Mouse (Mus musculus) kidney, embryonic 15.5 days (tissue): Measurements from ENCODE around the gene Glo1. TPM values are rescaled to one million over a fixed set of nuclear protein-coding genes. Genes with fewer than 3 reads are reported as not detected.

ENCODE experiments used
- ATAC-seq: fragments of 200-750 bp; cut with Nextera tagmentation; replicated peaks from 2 replicates; pipeline ENCODE4 v1.8.0; 2017; ENCODE audit warnings: moderate TSS enrichment; ENCODE audit not compliant: low FRiP score
- H3K27ac ChIP-seq: fragments of 300-500 bp; sonication (generic); 2 replicates; pipeline ENCODE4 v1.5.1; 2015; ENCODE audit warnings: mild to moderate bottlenecking, inconsistent platforms
- H3K27me3 ChIP-seq: fragments of 300-500 bp; sonication (generic); 2 replicates; pipeline ENCODE4 v1.6.1; 2015; ENCODE audit warnings: inconsistent platforms
- H3K36me3 ChIP-seq: fragments of 300-500 bp; sonication (generic); 2 replicates; pipeline ENCODE4 v1.6.1; 2015; ENCODE audit warnings: inconsistent platforms
- H3K4me1 ChIP-seq: fragments of 300-500 bp; sonication (generic); 2 replicates; pipeline ENCODE4 v1.6.1; 2015; ENCODE audit warnings: inconsistent platforms
- H3K4me2 ChIP-seq: fragments of 300-500 bp; sonication (generic); 2 replicates; pipeline ENCODE4 v1.6.1; 2015; ENCODE audit warnings: moderate library complexity, mild to moderate bottlenecking, inconsistent platforms
- H3K4me3 ChIP-seq: fragments of 300-500 bp; sonication (generic); replicated peaks from 2 replicates; pipeline ENCODE4 v1.5.1; 2015; ENCODE audit warnings: mild to moderate bottlenecking, inconsistent platforms
- H3K9ac ChIP-seq: fragments of 300-500 bp; sonication (generic); 2 replicates; pipeline ENCODE4 v1.6.1; 2015; ENCODE audit warnings: mild to moderate bottlenecking, inconsistent platforms
- H3K9me3 ChIP-seq: fragments of 300-500 bp; sonication (generic); replicated peaks from 2 replicates; pipeline ENCODE4 v1.6.1; 2016; ENCODE audit warnings: inconsistent platforms
- WGBS: fragments of 180-500 bp; shearing (Covaris S2); methylation state at CpG from one replicate; pipeline ENCODE4 v1.1.7; 2015; ENCODE audit warnings: mixed read lengths; 5-methylcytosine and 5-hydroxymethylcytosine counted together
- polyA plus RNA-seq: library from polyadenylated mRNA; unstranded; fragments of >200 nt; fragmentation: Nextera tagmentation; extraction: Ambion mirVana; gene quantifications from 2 replicates; pipeline ENCODE4 v1.2.1, GENCODE M21; 2015

Gene Glo1
- polyA plus RNA-seq, 1 experiment from 2014 or later, result 221 TPM

GRCm38 (mm10) chr17:30575121-30575904 lies 51.4 kb downstream of the Glo1 start:
- Histone ChIP-seq H3K4me2 (peak overlapping the region; percentile 85), H3K9me3 (no peaks in the 10 kb centered on the region), H3K9ac (peak overlapping the region; percentile 63), H3K27me3 (no peaks in the 10 kb centered on the region), H3K27ac (peak overlapping the region; percentile 92), H3K36me3 (no peaks in the 10 kb centered on the region), H3K4me3 (peak overlapping the region; percentile 92), H3K4me1 (peaks cover 30% of the 10 kb centered on the region)
- 6% methylated on average over 35 of the region's 35 CpGs for WGBS
- ATAC-seq, result 0 out of 2 replicates have a peak, but pooled peaks have one; percentile 12

- Histone ChIP-seq H3K27ac (0 out of 2 replicates have a peak overlapping the region, but pooled peaks have one; percentile 0), H3K4me2 (peak overlapping the region; percentile 85), H3K36me3 (no peaks in the 10 kb centered on the region), H3K27me3 (no peaks in the 10 kb centered on the region), H3K4me3 (peak overlapping the region; percentile 92), H3K9me3 (no peaks in the 10 kb centered on the region), H3K4me1 (peaks cover 35% of the 10 kb centered on the region), H3K9ac (no peak overlapping the region)
- WGBS, result 68% methylated on average over 8 of the region's 8 CpGs
- ATAC-seq, result no peak
Measured at GRCm38 (mm10) chr17:30574783-30575075, 51.9 kb downstream of the Glo1 start.

- Histone ChIP-seq H3K4me1 (peaks cover 35% of the 10 kb centered on the region), H3K9ac (no peak overlapping the region), H3K4me3 (no peak overlapping the region), H3K9me3 (no peaks in the 10 kb centered on the region), H3K27me3 (no peaks in the 10 kb centered on the region), H3K27ac (0 out of 2 replicates have a peak overlapping the region, but pooled peaks have one; percentile 0), H3K36me3 (no peaks in the 10 kb centered on the region), H3K4me2 (peak overlapping the region; percentile 85; the same call in 1 of the 2 replicates)
- no peak for ATAC-seq
- WGBS, result 48% methylated on average over 8 of the region's 8 CpGs
Measured at GRCm38 (mm10) chr17:30573990-30574782, 52.5 kb downstream of the Glo1 start.

- no peak; the same call in 1 of the 2 replicates for ATAC-seq
- H3K27me3 ChIP-seq, result no peaks in the 10 kb centered on the region
- H3K36me3 ChIP-seq, result no peaks in the 10 kb centered on the region
- H3K9ac ChIP-seq, result no peak overlapping the region
- no peaks in the 10 kb centered on the region for H3K9me3 ChIP-seq
- H3K27ac ChIP-seq, result no peak overlapping the region
- WGBS, result 35% methylated on average over 3 of the region's 3 CpGs
- H3K4me3 ChIP-seq, result no peak overlapping the region
- peaks cover 29% of the 10 kb centered on the region for H3K4me1 ChIP-seq
- H3K4me2 ChIP-seq, result no peak overlapping the region
Measured at GRCm38 (mm10) chr17:30570971-30571370, 55.7 kb downstream of the Glo1 start.

- Histone ChIP-seq H3K9me3 (no peaks in the 10 kb centered on the region), H3K27ac (no peak overlapping the region), H3K36me3 (no peaks in the 10 kb centered on the region), H3K4me2 (peak overlapping the region; percentile 20; the same call in 1 of the 2 replicates), H3K9ac (no peak overlapping the region), H3K4me1 (peaks cover 26% of the 10 kb centered on the region), H3K4me3 (no peak overlapping the region), H3K27me3 (no peaks in the 10 kb centered on the region)
- 30% methylated on average over 8 of the region's 8 CpGs for WGBS
- 0 out of 2 replicates have a peak, but pooled peaks have one; percentile 62 for ATAC-seq
Measured at GRCm38 (mm10) chr17:30570173-30570572, 56.5 kb downstream of the Glo1 start.

- no peaks in the 10 kb centered on the region for H3K36me3 ChIP-seq
- no peak overlapping the region for H3K27ac ChIP-seq
- peaks cover 13% of the 10 kb centered on the region for H3K4me1 ChIP-seq
- ATAC-seq, result no peak
- H3K27me3 ChIP-seq, result no peaks in the 10 kb centered on the region
- H3K4me2 ChIP-seq, result no peak overlapping the region
- H3K4me3 ChIP-seq, result no peak overlapping the region
- H3K9ac ChIP-seq, result no peak overlapping the region
- no peaks in the 10 kb centered on the region for H3K9me3 ChIP-seq
Measured at GRCm38 (mm10) chr17:30568473-30568872, 58.2 kb downstream of the Glo1 start.

GRCm38 (mm10) chr17:30564971-30565370 lies 61.7 kb downstream of the Glo1 start:
- WGBS, result 77% methylated on average over 7 of the region's 7 CpGs
- no peak overlapping the region for H3K4me2 ChIP-seq

GRCm38 (mm10) chr17:30564407-30564806 lies 62.3 kb downstream of the Glo1 start:
- no peak for ATAC-seq
- H3K4me2 ChIP-seq, result no peak overlapping the region
- no peaks in the 10 kb centered on the region for H3K36me3 ChIP-seq
- 84% methylated on average over 3 of the region's 3 CpGs for WGBS
- H3K27ac ChIP-seq, result no peak overlapping the region
- no peak overlapping the region for H3K9ac ChIP-seq
- no peaks in the 10 kb centered on the region for H3K9me3 ChIP-seq
- no peaks in the 10 kb centered on the region for H3K4me1 ChIP-seq
- no peaks in the 10 kb centered on the region for H3K27me3 ChIP-seq
- H3K4me3 ChIP-seq, result no peak overlapping the region

More at GRCm38 (mm10) chr17:30564971-30565370, 61.7 kb downstream of the Glo1 start:
- Histone ChIP-seq H3K27me3 (no peaks in the 10 kb centered on the region), H3K4me3 (no peak overlapping the region), H3K27ac (no peak overlapping the region), H3K9me3 (no peaks in the 10 kb centered on the region), H3K9ac (no peak overlapping the region), H3K4me1 (peaks cover 2% of the 10 kb centered on the region; the same call in 1 of the 2 replicates), H3K36me3 (no peaks in the 10 kb centered on the region)
- ATAC-seq, result no peak

GRCm38 (mm10) chr17:30563484-30564075 lies 63.1 kb downstream of the Glo1 start:
- Histone ChIP-seq H3K27ac (no peak overlapping the region), H3K4me2 (no peak overlapping the region), H3K4me1 (no peaks in the 10 kb centered on the region), H3K27me3 (no peaks in the 10 kb centered on the region), H3K36me3 (no peaks in the 10 kb centered on the region), H3K4me3 (no peak overlapping the region), H3K9ac (no peak overlapping the region), H3K9me3 (no peaks in the 10 kb centered on the region)
- 73% methylated on average over 6 of the region's 6 CpGs for WGBS
- no peak for ATAC-seq

- Histone ChIP-seq H3K9me3 (no peaks in the 10 kb centered on the region), H3K27ac (no peak overlapping the region), H3K4me3 (no peak overlapping the region), H3K9ac (no peak overlapping the region), H3K4me2 (no peak overlapping the region), H3K27me3 (no peaks in the 10 kb centered on the region), H3K36me3 (no peaks in the 10 kb centered on the region), H3K4me1 (no peaks in the 10 kb centered on the region)
- ATAC-seq, result no peak
- WGBS, result 91% methylated on average over 2 of the region's 2 CpGs
Measured at GRCm38 (mm10) chr17:30562770-30563169, 63.9 kb downstream of the Glo1 start.

GRCm38 (mm10) chr17:30559536-30559935 lies 67.1 kb downstream of the Glo1 start:
- H3K9me3 ChIP-seq, result no peaks in the 10 kb centered on the region
- H3K36me3 ChIP-seq, result no peaks in the 10 kb centered on the region
- WGBS, result 49% methylated on average over 3 of the region's 3 CpGs
- no peak overlapping the region for H3K4me2 ChIP-seq
- no peak overlapping the region for H3K27ac ChIP-seq
- no peak overlapping the region for H3K9ac ChIP-seq
- H3K27me3 ChIP-seq, result no peaks in the 10 kb centered on the region
- H3K4me1 ChIP-seq, result no peaks in the 10 kb centered on the region
- no peak overlapping the region for H3K4me3 ChIP-seq
- ATAC-seq, result no peak

GRCm38 (mm10) chr17:30558623-30559022 lies 68.0 kb downstream of the Glo1 start:
- Histone ChIP-seq H3K9me3 (no peaks in the 10 kb centered on the region), H3K36me3 (no peaks in the 10 kb centered on the region), H3K4me3 (no peak overlapping the region), H3K4me2 (no peak overlapping the region), H3K27ac (no peak overlapping the region), H3K4me1 (no peaks in the 10 kb centered on the region), H3K9ac (no peak overlapping the region), H3K27me3 (no peaks in the 10 kb centered on the region)
- 84% methylated on average over 2 of the region's 2 CpGs for WGBS
- no peak for ATAC-seq
